Mouse (Mus musculus) forebrain, postnatal 0 days (tissue): Measurements from ENCODE around the gene Prmt9. TPM values are rescaled to one million over a fixed set of nuclear protein-coding genes. Genes with fewer than 3 reads are reported as not detected.

Experiments used
- ATAC-seq: fragments of 200-750 bp; cut with Nextera tagmentation; 2 replicates; pipeline ENCODE4 v1.8.0; 2017; ENCODE audit warnings: mild to moderate bottlenecking, moderate library complexity
- DNase-seq: peaks from one replicate; pipeline ENCODE4 v3.0.0-alpha.2; 2015
- H3K27ac ChIP-seq: fragments of 300-500 bp; sonication (generic); 2 replicates; pipeline ENCODE4 v1.5.1; 2014; ENCODE audit warnings: low read depth, mild to moderate bottlenecking, antibody characterized with exemption, low read length, moderate library complexity, mixed read lengths
- H3K27me3 ChIP-seq: fragments of 300-500 bp; sonication (generic); 2 replicates; pipeline ENCODE4 v1.6.1; 2014; ENCODE audit warnings: mild to moderate bottlenecking, low read length, mixed read lengths; ENCODE audit not compliant: insufficient read depth
- H3K36me3 ChIP-seq: fragments of 300-500 bp; sonication (generic); 2 replicates; pipeline ENCODE4 v1.6.1; 2014; ENCODE audit warnings: mild to moderate bottlenecking, moderate library complexity; ENCODE audit not compliant: insufficient read depth
- H3K4me1 ChIP-seq: fragments of 300-500 bp; sonication (generic); 2 replicates; pipeline ENCODE4 v1.6.1; 2014; ENCODE audit warnings: antibody characterized with exemption; ENCODE audit not compliant: insufficient read depth
- H3K4me2 ChIP-seq: fragments of 300-500 bp; sonication (generic); 2 replicates; pipeline ENCODE4 v1.6.1; 2014; ENCODE audit warnings: low read depth, mild to moderate bottlenecking, moderate library complexity
- H3K4me3 ChIP-seq: fragments of 300-500 bp; sonication (generic); 2 replicates; pipeline ENCODE4 v1.5.1; 2014; ENCODE audit warnings: low read depth, low read length, mixed read lengths
- H3K9ac ChIP-seq: fragments of 300-500 bp; sonication (generic); 2 replicates; pipeline ENCODE4 v1.6.1; 2014; ENCODE audit warnings: mild to moderate bottlenecking
- H3K9me3 ChIP-seq: fragments of 300-500 bp; sonication (generic); 2 replicates; pipeline ENCODE4 v1.6.1; 2016; ENCODE audit warnings: low read length
- CTCF ChIP-seq: sonication (generic); IDR thresholded peaks from 2 replicates; pipeline ENCODE4 v1.5.1; 2016; ENCODE audit warnings: antibody characterized with exemption, control low read depth, low read depth
- WGBS: fragments of 180-500 bp; shearing (Covaris S2); extraction: QIAGEN DNeasy Blood & Tissue Kit; methylation state at CpG from one replicate; pipeline ENCODE4 v1.1.7; 2014; 5-methylcytosine and 5-hydroxymethylcytosine counted together
- polyA plus RNA-seq: library from polyadenylated mRNA; unstranded; fragments of >200 nt; fragmentation: Nextera tagmentation; extraction: Ambion mirVana; gene quantifications from 2 replicates; pipeline ENCODE4 v1.2.1, GENCODE M21; 2015
- total RNA-seq: library from RNA; depleted of rRNA; stranded (reverse); fragments of >200 nt; gene quantifications from 2 replicates; pipeline ENCODE4 v1.2.3, GENCODE M21; 2014

Gene Prmt9
- total and polyA plus RNA-seq, 2 experiments from 2014 or later = 21.0 to 30.2 TPM

GRCm38 (mm10) chr8:77526130-77526529 lies 23.1 kb upstream of the Prmt9 start:
- Histone ChIP-seq H3K9me3 (no peaks in the 10 kb centered on the region), H3K4me3 (no peak overlapping the region), H3K36me3 (no peaks in the 10 kb centered on the region), H3K27ac (no peak overlapping the region), H3K27me3 (no peaks in the 10 kb centered on the region), H3K9ac (no peak overlapping the region), H3K4me2 (no peak overlapping the region), H3K4me1 (no peaks in the 10 kb centered on the region)
- DNase-seq (no peak), ATAC-seq (no peak)
- no peak for TF ChIP-seq CTCF
- WGBS = 80% methylated on average over 8 of the region's 8 CpGs

- ATAC-seq (no peak), DNase-seq (no peak)
- H3K36me3 ChIP-seq = no peaks in the 10 kb centered on the region
- H3K9ac ChIP-seq = no peak overlapping the region
- no peak overlapping the region for H3K4me3 ChIP-seq
- TF ChIP-seq CTCF = no peak
- H3K27me3 ChIP-seq = no peaks in the 10 kb centered on the region
- WGBS = 67% methylated on average over 8 of the region's 8 CpGs
- H3K4me1 ChIP-seq = no peaks in the 10 kb centered on the region
- H3K4me2 ChIP-seq = no peak overlapping the region
- no peaks in the 10 kb centered on the region for H3K9me3 ChIP-seq
- H3K27ac ChIP-seq = no peak overlapping the region
Measured at GRCm38 (mm10) chr8:77534358-77534992, 14.7 kb upstream of the Prmt9 start.

GRCm38 (mm10) chr8:77535026-77535595 lies 14.1 kb upstream of the Prmt9 start:
- Histone ChIP-seq H3K27me3 (no peaks in the 10 kb centered on the region), H3K9me3 (no peaks in the 10 kb centered on the region), H3K4me2 (no peak overlapping the region), H3K27ac (no peak overlapping the region), H3K4me3 (no peak overlapping the region), H3K9ac (no peak overlapping the region), H3K4me1 (no peaks in the 10 kb centered on the region), H3K36me3 (no peaks in the 10 kb centered on the region)
- WGBS = 83% methylated on average over 5 of the region's 5 CpGs
- ATAC-seq (peak; percentile 74), DNase-seq (peak; percentile 51)
- peak; percentile 83 for TF ChIP-seq CTCF

GRCm38 (mm10) chr8:77536821-77537220 lies 12.4 kb upstream of the Prmt9 start:
- Histone ChIP-seq H3K4me1 (no peaks in the 10 kb centered on the region), H3K9me3 (no peaks in the 10 kb centered on the region), H3K27ac (no peak overlapping the region), H3K27me3 (no peaks in the 10 kb centered on the region), H3K36me3 (no peaks in the 10 kb centered on the region), H3K4me2 (no peak overlapping the region), H3K9ac (no peak overlapping the region), H3K4me3 (no peak overlapping the region)
- 80% methylated on average over 12 of the region's 12 CpGs for WGBS
- ATAC-seq = no peak
- TF ChIP-seq CTCF = no peak
- DNase-seq = no peak

- no peaks in the 10 kb centered on the region for H3K4me1 ChIP-seq
- 97% methylated on average over 1 of the region's 1 CpGs for WGBS
- no peak overlapping the region for H3K9ac ChIP-seq
- no peaks in the 10 kb centered on the region for H3K36me3 ChIP-seq
- no peak for TF ChIP-seq CTCF
- DNase-seq (no peak), ATAC-seq (no peak)
- H3K4me3 ChIP-seq = no peak overlapping the region
- H3K4me2 ChIP-seq = no peak overlapping the region
- H3K27ac ChIP-seq = no peak overlapping the region
- no peaks in the 10 kb centered on the region for H3K9me3 ChIP-seq
- H3K27me3 ChIP-seq = no peaks in the 10 kb centered on the region
Measured at GRCm38 (mm10) chr8:77538256-77538655, 10.9 kb upstream of the Prmt9 start.

GRCm38 (mm10) chr8:77543152-77543777 lies 5.9 kb upstream of the Prmt9 start:
- Histone ChIP-seq H3K9me3 (no peaks in the 10 kb centered on the region), H3K4me3 (no peak overlapping the region), H3K4me2 (no peak overlapping the region), H3K9ac (no peak overlapping the region), H3K36me3 (no peaks in the 10 kb centered on the region), H3K27ac (no peak overlapping the region), H3K27me3 (no peaks in the 10 kb centered on the region), H3K4me1 (no peaks in the 10 kb centered on the region)
- TF ChIP-seq CTCF = no peak
- 93% methylated on average over 6 of the region's 6 CpGs for WGBS
- no peak for DNase-seq
- ATAC-seq = no peak

GRCm38 (mm10) chr8:77544428-77544827 lies 4.8 kb upstream of the Prmt9 start:
- TF ChIP-seq CTCF = no peak
- no peaks in the 10 kb centered on the region for H3K9me3 ChIP-seq
- no peaks in the 10 kb centered on the region for H3K27me3 ChIP-seq
- no peak overlapping the region for H3K4me2 ChIP-seq
- H3K4me1 ChIP-seq = no peaks in the 10 kb centered on the region
- DNase-seq (no peak), ATAC-seq (no peak)
- no peak overlapping the region for H3K27ac ChIP-seq
- H3K9ac ChIP-seq = no peak overlapping the region
- no peak overlapping the region for H3K4me3 ChIP-seq
- WGBS = 66% methylated on average over 3 of the region's 3 CpGs
- H3K36me3 ChIP-seq = no peaks in the 10 kb centered on the region
